Mouse (Mus musculus): ENCODE results near the gene Rhbdf1.

Rhbdf1 gene

GRCm38 (mm10) chr11:32221951-32222409 is at the start of gene Rhbdf1:
Gene Rhbdf1 (minus strand): TSS chr11:32222300.
- peak; percentile 77 for DNase-seq (ENCODE audit: low read depth, low spot score)

- no peak for DNase-seq (ENCODE audit: low read depth, low spot score)
These were observed 49.1 kb upstream of the Rhbdf1 start for GRCm38 (mm10) chr11:32271178-32271577.

GRCm38 (mm10) chr11:32268952-32269351 is 46.9 kb upstream of the Rhbdf1 start:
- DNase-seq (ENCODE audit: low read depth, low spot score), result no peak

GRCm38 (mm10) chr11:32267964-32268363 is 45.9 kb upstream of the Rhbdf1 start:
- DNase-seq (ENCODE audit: low read depth, low spot score), result peak; percentile 40

GRCm38 (mm10) chr11:32267188-32267884 is 45.2 kb upstream of the Rhbdf1 start, which contains the start of gene Nprl3:
Gene Nprl3 (minus strand): TSS chr11:32267707.
- peak; percentile 97 for DNase-seq (ENCODE audit: low read depth, low spot score)

GRCm38 (mm10) chr11:32266776-32267175 is 44.7 kb upstream of the Rhbdf1 start:
- DNase-seq (ENCODE audit: low read depth, low spot score), result no peak

- DNase-seq (ENCODE audit: low read depth, low spot score), result no peak
These were observed 44.1 kb upstream of the Rhbdf1 start for GRCm38 (mm10) chr11:32266194-32266593.

GRCm38 (mm10) chr11:32265117-32265738 is 43.1 kb upstream of the Rhbdf1 start:
- no peak for DNase-seq (ENCODE audit: low read depth, low spot score)

GRCm38 (mm10) chr11:32262674-32263415 is 40.7 kb upstream of the Rhbdf1 start:
- no peak for DNase-seq (ENCODE audit: low read depth, low spot score)

- no peak for DNase-seq (ENCODE audit: low read depth, low spot score)
These were observed 34.5 kb upstream of the Rhbdf1 start for GRCm38 (mm10) chr11:32256566-32256965.

- no peak for DNase-seq (ENCODE audit: low read depth, low spot score)
These were observed 34.0 kb upstream of the Rhbdf1 start for GRCm38 (mm10) chr11:32256146-32256545.

- no peak for DNase-seq (ENCODE audit: low read depth, low spot score)
These were observed 31.0 kb upstream of the Rhbdf1 start for GRCm38 (mm10) chr11:32253121-32253520.

GRCm38 (mm10) chr11:32250880-32251763 is 29.0 kb upstream of the Rhbdf1 start:
- DNase-seq (ENCODE audit: low read depth, low spot score), result no peak

- no peak for DNase-seq (ENCODE audit: low read depth, low spot score)
These were observed 26.2 kb upstream of the Rhbdf1 start for GRCm38 (mm10) chr11:32248350-32248749.

GRCm38 (mm10) chr11:32247068-32247467 is 25.0 kb upstream of the Rhbdf1 start:
- no peak for DNase-seq (ENCODE audit: low read depth, low spot score)

GRCm38 (mm10) chr11:32245614-32246013 is 23.5 kb upstream of the Rhbdf1 start:
- no peak for DNase-seq (ENCODE audit: low read depth, low spot score)

GRCm38 (mm10) chr11:32244617-32245016 is 22.5 kb upstream of the Rhbdf1 start:
- DNase-seq (ENCODE audit: low read depth, low spot score), result no peak

- DNase-seq (ENCODE audit: low read depth, low spot score), result no peak
These were observed 22.0 kb upstream of the Rhbdf1 start for GRCm38 (mm10) chr11:32244064-32244463.

GRCm38 (mm10) chr11:32243205-32243955 is 21.3 kb upstream of the Rhbdf1 start:
- peak; percentile 63 for DNase-seq (ENCODE audit: low read depth, low spot score)

GRCm38 (mm10) chr11:32242209-32242608 is 20.1 kb upstream of the Rhbdf1 start:
- DNase-seq (ENCODE audit: low read depth, low spot score), result no peak

GRCm38 (mm10) chr11:32241391-32241790 is 19.3 kb upstream of the Rhbdf1 start:
- DNase-seq (ENCODE audit: low read depth, low spot score), result no peak
